Mouse (Mus musculus): ENCODE results near the gene Polr2i.

DNA sequence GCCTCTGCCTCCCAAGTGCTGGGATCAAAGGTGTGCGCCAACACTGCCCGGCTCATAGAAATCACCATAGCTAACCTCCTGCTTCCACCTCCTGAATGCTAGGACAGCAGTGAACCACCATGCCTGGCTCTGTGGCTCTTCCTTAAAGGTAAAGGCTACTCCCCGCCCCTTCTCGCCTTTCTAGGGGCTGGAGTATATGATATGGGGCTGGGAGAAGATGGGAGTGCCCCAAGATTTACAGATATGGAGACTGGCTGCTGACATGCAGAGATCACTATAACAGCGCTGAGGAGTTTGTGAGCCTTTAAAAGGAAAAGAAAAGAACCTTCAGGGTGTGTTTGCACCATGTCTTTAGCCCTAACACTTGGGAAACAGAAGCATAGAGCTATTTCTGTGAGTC is 9.5 kb upstream of the Polr2i start:
- TF ChIP-seq CTCF (IDR thresholded peaks at IDR 0.05; ENCODE audit: low read depth, low read length): no peak
- no peak for TF ChIP-seq GATA1 (IDR thresholded peaks at IDR 0.05; ENCODE audit: borderline replicate concordance, low read length)

All from G1E (cell line).